Mouse (Mus musculus) midbrain, embryonic 10.5 days (tissue): ENCODE measurements around the gene Ndufa11. TPM values are rescaled to one million over a fixed set of nuclear protein-coding genes. Genes with fewer than 3 reads are reported as not detected.

ENCODE experiments used
- DNase-seq: peaks from one replicate; pipeline ENCODE4 v3.0.0-alpha.2; 2017; ENCODE audit warnings: low spot score
- H3K27ac ChIP-seq: fragments of 300-500 bp; sonication (generic); replicated peaks from 2 replicates; pipeline ENCODE4 v1.5.1; 2016; ENCODE audit warnings: mild to moderate bottlenecking
- H3K27me3 ChIP-seq: fragments of 300-500 bp; sonication (generic); 2 replicates; pipeline ENCODE4 v1.6.1; 2016; ENCODE audit warnings: low read depth, mild to moderate bottlenecking; ENCODE audit not compliant: poor library complexity, severe bottlenecking
- H3K36me3 ChIP-seq: fragments of 300-500 bp; sonication (generic); 2 replicates; pipeline ENCODE4 v1.6.1; 2016; ENCODE audit warnings: mild to moderate bottlenecking, moderate library complexity
- H3K4me1 ChIP-seq: fragments of 300-500 bp; sonication (generic); 2 replicates; pipeline ENCODE4 v1.6.1; 2016
- H3K4me3 ChIP-seq: fragments of 300-500 bp; sonication (generic); 2 replicates; pipeline ENCODE4 v1.5.1; 2016; ENCODE audit warnings: mild to moderate bottlenecking, moderate library complexity
- H3K9me3 ChIP-seq: fragments of 300-500 bp; sonication (generic); replicated peaks from 2 replicates; pipeline ENCODE4 v1.6.1; 2016; ENCODE audit warnings: mild to moderate bottlenecking
- WGBS: fragments of 180-500 bp; shearing (Covaris S2); methylation state at CpG from one replicate; pipeline ENCODE4 v1.1.7; 2016; 5-methylcytosine and 5-hydroxymethylcytosine counted together
- polyA plus RNA-seq: library from polyadenylated mRNA; unstranded; fragments of >200 nt; fragmentation: Nextera tagmentation; extraction: Ambion mirVana; gene quantifications from 2 replicates; pipeline ENCODE4 v1.2.1, GENCODE M21; 2016

Gene Ndufa11
- polyA plus RNA-seq: 385 and 393 TPM in 2 replicates

GRCm38 (mm10) chr17:56717363-56718058 is at the start of gene Ndufa11, which contains the start of gene Vmac:
TSS of gene Ndufa11 (plus strand) at chr17:56717767.
TSS of gene Vmac (minus strand) at chr17:56718022.
- DNase-seq: peak; percentile 97
- Histone ChIP-seq H3K27me3 (no peaks in the 10 kb centered on the region), H3K4me1 (peaks cover 41% of the 10 kb centered on the region), H3K9me3 (no peaks in the 10 kb centered on the region), H3K4me3 (peak within 1 kb of the TSS; percentile 88), H3K27ac (peak within 1 kb of the TSS; percentile 94), H3K36me3 (peaks cover 30% of the 10 kb centered on the region)
- under 1% methylated on average over 59 of the region's 59 CpGs for WGBS

- 6% methylated on average over 31 of the region's 31 CpGs for WGBS
- no peaks in the 10 kb centered on the region for H3K9me3 ChIP-seq
- H3K27me3 ChIP-seq: peaks cover 27% of the 10 kb centered on the region
- H3K4me3 ChIP-seq: peak overlapping the region; percentile 55
- peak overlapping the region; percentile 71 for H3K27ac ChIP-seq
- peaks cover 27% of the 10 kb centered on the region for H3K4me1 ChIP-seq
- H3K36me3 ChIP-seq: no peaks in the 10 kb centered on the region
- peak; percentile 90 for DNase-seq
These were observed 49.0 kb upstream of the Ndufa11 start for GRCm38 (mm10) chr17:56668384-56669144.

GRCm38 (mm10) chr17:56669766-56670165 is 47.8 kb upstream of the Ndufa11 start:
- Histone ChIP-seq H3K9me3 (no peaks in the 10 kb centered on the region), H3K4me1 (peaks cover 25% of the 10 kb centered on the region), H3K27me3 (peaks cover 27% of the 10 kb centered on the region), H3K36me3 (peaks cover 3% of the 10 kb centered on the region), H3K4me3 (no peak overlapping the region), H3K27ac (no peak overlapping the region)
- WGBS: 87% methylated on average over 8 of the region's 8 CpGs
- no peak for DNase-seq

GRCm38 (mm10) chr17:56672941-56673646 is 44.5 kb upstream of the Ndufa11 start, which contains the start of gene Ranbp3:
TSS of gene Ranbp3 (plus strand) at chr17:56673294.
- Histone ChIP-seq H3K36me3 (peaks cover 36% of the 10 kb centered on the region), H3K9me3 (no peaks in the 10 kb centered on the region), H3K4me1 (peaks cover 49% of the 10 kb centered on the region), H3K27ac (peak within 1 kb of the TSS; percentile 97), H3K4me3 (peak within 1 kb of the TSS; percentile 90), H3K27me3 (peaks cover 12% of the 10 kb centered on the region)
- under 1% methylated on average over 57 of the region's 66 CpGs for WGBS
- DNase-seq: peak; percentile 100

GRCm38 (mm10) chr17:56673647-56674416 is 43.7 kb upstream of the Ndufa11 start:
- Histone ChIP-seq H3K4me3 (peak overlapping the region; percentile 90), H3K36me3 (peaks cover 41% of the 10 kb centered on the region), H3K9me3 (no peaks in the 10 kb centered on the region), H3K27me3 (0 out of 2 replicates have a peak, but pooled peaks cover 5% of the 10 kb centered on the region), H3K27ac (peak overlapping the region; percentile 97), H3K4me1 (peaks cover 43% of the 10 kb centered on the region)
- DNase-seq: no peak
- 2% methylated on average over 37 of the region's 37 CpGs for WGBS

- Histone ChIP-seq H3K9me3 (no peaks in the 10 kb centered on the region), H3K27ac (no peak overlapping the region), H3K36me3 (peaks cover 98% of the 10 kb centered on the region), H3K4me3 (no peak overlapping the region), H3K4me1 (peaks cover 6% of the 10 kb centered on the region; the same call in 1 of the 2 replicates), H3K27me3 (no peaks in the 10 kb centered on the region)
- no peak for DNase-seq
- 82% methylated on average over 4 of the region's 4 CpGs for WGBS
These were observed 35.8 kb upstream of the Ndufa11 start for GRCm38 (mm10) chr17:56681791-56682190.

- DNase-seq: no peak
- H3K4me3 ChIP-seq: no peak overlapping the region
- H3K36me3 ChIP-seq: peaks cover 98% of the 10 kb centered on the region
- H3K27me3 ChIP-seq: no peaks in the 10 kb centered on the region
- WGBS: 86% methylated on average over 3 of the region's 3 CpGs
- no peak overlapping the region for H3K27ac ChIP-seq
- no peaks in the 10 kb centered on the region for H3K9me3 ChIP-seq
- no peaks in the 10 kb centered on the region for H3K4me1 ChIP-seq
These were observed 34.7 kb upstream of the Ndufa11 start for GRCm38 (mm10) chr17:56682880-56683279.

- DNase-seq: no peak
- no peak overlapping the region for H3K27ac ChIP-seq
- WGBS: 88% methylated on average over 5 of the region's 5 CpGs
- H3K36me3 ChIP-seq: peaks cover 100% of the 10 kb centered on the region
- no peaks in the 10 kb centered on the region for H3K27me3 ChIP-seq
- no peak overlapping the region for H3K4me3 ChIP-seq
- no peaks in the 10 kb centered on the region for H3K4me1 ChIP-seq
- no peaks in the 10 kb centered on the region for H3K9me3 ChIP-seq
These were observed 33.9 kb upstream of the Ndufa11 start for GRCm38 (mm10) chr17:56683546-56684140.

GRCm38 (mm10) chr17:56684649-56685048 is 32.9 kb upstream of the Ndufa11 start:
- H3K4me3 ChIP-seq: no peak overlapping the region
- H3K36me3 ChIP-seq: peaks cover 100% of the 10 kb centered on the region
- no peak for DNase-seq
- H3K4me1 ChIP-seq: no peaks in the 10 kb centered on the region
- WGBS: 92% methylated on average over 2 of the region's 2 CpGs
- H3K27me3 ChIP-seq: no peaks in the 10 kb centered on the region
- no peak overlapping the region for H3K27ac ChIP-seq
- H3K9me3 ChIP-seq: no peaks in the 10 kb centered on the region

GRCm38 (mm10) chr17:56686801-56687200 is 30.8 kb upstream of the Ndufa11 start:
- Histone ChIP-seq H3K9me3 (no peaks in the 10 kb centered on the region), H3K36me3 (peaks cover 100% of the 10 kb centered on the region), H3K4me3 (no peak overlapping the region), H3K27ac (no peak overlapping the region), H3K27me3 (no peaks in the 10 kb centered on the region), H3K4me1 (no peaks in the 10 kb centered on the region)
- DNase-seq: no peak
- 91% methylated on average over 4 of the region's 4 CpGs for WGBS

GRCm38 (mm10) chr17:56688045-56688444 is 29.5 kb upstream of the Ndufa11 start:
- Histone ChIP-seq H3K4me3 (no peak overlapping the region), H3K9me3 (no peaks in the 10 kb centered on the region), H3K27me3 (no peaks in the 10 kb centered on the region), H3K4me1 (no peaks in the 10 kb centered on the region), H3K27ac (no peak overlapping the region), H3K36me3 (peaks cover 100% of the 10 kb centered on the region)
- no peak for DNase-seq

GRCm38 (mm10) chr17:56688689-56689088 is 28.9 kb upstream of the Ndufa11 start:
- WGBS: 91% methylated on average over 2 of the region's 2 CpGs
- Histone ChIP-seq H3K4me1 (no peaks in the 10 kb centered on the region), H3K4me3 (no peak overlapping the region), H3K9me3 (no peaks in the 10 kb centered on the region), H3K27ac (no peak overlapping the region), H3K27me3 (no peaks in the 10 kb centered on the region), H3K36me3 (peaks cover 100% of the 10 kb centered on the region)
- no peak for DNase-seq
